Comparison of ENCODE assay signal across 8 mouse cellular contexts in the genomic region with DNA sequence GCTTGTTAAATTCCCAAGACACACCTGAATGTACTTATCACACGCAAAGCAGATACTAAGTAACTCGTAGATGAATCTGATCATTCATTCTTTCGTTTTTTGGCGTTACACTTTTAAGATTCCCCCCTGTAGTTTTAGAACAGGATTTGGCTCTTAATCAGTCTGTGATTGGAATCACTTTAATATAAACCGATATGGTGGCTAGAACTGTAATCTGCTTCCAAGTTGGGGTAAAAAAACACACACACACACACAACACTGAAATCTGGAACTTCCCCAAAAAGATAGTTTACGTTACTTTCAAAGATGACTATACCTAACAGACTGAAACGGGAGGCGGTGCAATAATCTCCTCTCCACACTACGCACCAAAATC. TPM values are rescaled to one million over a fixed set of nuclear protein-coding genes. Genes with fewer than 3 reads are reported as not detected.
DNase-seq lines count a peak whose midpoint lies in the region; ATAC-seq and TF ChIP-seq lines count a peak whose summit lies in the region.

No protein-coding gene starts in this region.

- H3K36me3 ChIP-seq in heart, embryonic 12.5 days = peaks cover under 1% of the 10 kb centered on the region; the same call in 1 of the 2 replicates
- peaks cover 14% of the 10 kb centered on the region for H3K36me3 ChIP-seq in ES-Bruce4 (ENCODE audit: control insufficient read depth, insufficient read depth, low read length, poor library complexity, severe bottlenecking)
- H3K36me3 ChIP-seq in hindbrain, embryonic 10.5 days = peaks cover 17% of the 10 kb centered on the region

- ATAC-seq in heart, embryonic 12.5 days (ENCODE audit: insufficient number of reproducible peaks, low FRiP score) = no peak
- ATAC-seq in megakaryocyte, adult 5-6 weeks (ENCODE audit: poor library complexity, severe bottlenecking) = peak; percentile 11; the same call in 1 of the 2 replicates

- peak overlapping the region; percentile 89 for H3K4me3 ChIP-seq in heart, embryonic 12.5 days
- peak overlapping the region; percentile 82 for H3K4me3 ChIP-seq in ES-Bruce4 (ENCODE audit: low read depth, low read length)
- H3K4me3 ChIP-seq in hindbrain, embryonic 10.5 days = peak overlapping the region; percentile 76

- peak overlapping the region; percentile 65 for H3K4me2 ChIP-seq in heart, embryonic 12.5 days

- peak overlapping the region; percentile 94 for H3K9ac ChIP-seq in heart, embryonic 12.5 days
- peak overlapping the region; percentile 74 for H3K9ac ChIP-seq in ES-Bruce4 (ENCODE audit: low read depth, poor library complexity, severe bottlenecking)

- no peaks in the 10 kb centered on the region for H3K9me3 ChIP-seq in heart, embryonic 12.5 days (replicated peaks)
- no peaks in the 10 kb centered on the region for H3K9me3 ChIP-seq in ES-Bruce4 (replicated peaks; ENCODE audit: control insufficient read depth, insufficient read depth, low read length, poor library complexity, severe bottlenecking)
- H3K9me3 ChIP-seq in hindbrain, embryonic 10.5 days = no peaks in the 10 kb centered on the region

- no peak for TF ChIP-seq EP300 in ES-Bruce4 (IDR thresholded peaks at IDR 0.05; ENCODE audit: insufficient read depth, low read depth, low read length)

- TF ChIP-seq CTCF in ES-Bruce4 (IDR thresholded peaks at IDR 0.05; ENCODE audit: low read depth, low read length) = no peak

- no peak for TF ChIP-seq POLR2A in ES-Bruce4 (IDR thresholded peaks at IDR 0.05; ENCODE audit: insufficient read depth, low read length)

- 19% methylated on average over 9 of the region's 9 CpGs for WGBS in heart, embryonic 12.5 days
- 27% methylated on average over 9 of the region's 9 CpGs for WGBS in hindbrain, embryonic 10.5 days

- peak overlapping the region; percentile 78; the same call in 1 of the 2 replicates for H3K27ac ChIP-seq in heart, embryonic 12.5 days (ENCODE audit: poor library complexity, severe bottlenecking)
- peak overlapping the region; percentile 52 for H3K27ac ChIP-seq in ES-Bruce4 (ENCODE audit: insufficient read depth, low read length)
- peak overlapping the region; percentile 96 for H3K27ac ChIP-seq in hindbrain, embryonic 10.5 days

- peaks cover 10% of the 10 kb centered on the region for H3K4me1 ChIP-seq in heart, embryonic 12.5 days (replicated peaks)
- H3K4me1 ChIP-seq in ES-Bruce4 (ENCODE audit: control insufficient read depth, insufficient read depth, low read length) = no peaks in the 10 kb centered on the region
- H3K4me1 ChIP-seq in hindbrain, embryonic 10.5 days (replicated peaks) = peaks cover 14% of the 10 kb centered on the region

- no peak for DNase-seq in heart, adult 9 months (ENCODE audit: low spot score in 2 of 2)
- DNase-seq in hindbrain, embryonic 10.5 days (ENCODE audit: low spot score) = no peak
- DNase-seq in frontal cortex, postnatal 36 days (ENCODE audit: low spot score in 2 of 2) = no peak
- DNase-seq in gastrocnemius, postnatal 10 days = no peak
- no peak for DNase-seq in embryo, embryonic 11 days

- H3K27me3 ChIP-seq in heart, embryonic 12.5 days (replicated peaks) = no peaks in the 10 kb centered on the region
- no peaks in the 10 kb centered on the region for H3K27me3 ChIP-seq in ES-Bruce4 (ENCODE audit: control insufficient read depth, insufficient read depth, low read length, poor library complexity, severe bottlenecking)
- no peaks in the 10 kb centered on the region for H3K27me3 ChIP-seq in hindbrain, embryonic 10.5 days (ENCODE audit: insufficient read depth, poor library complexity, severe bottlenecking)

RNA-seq across cellular contexts. Expression of a gene that starts 0.8 kb away (rescaled TPM):
- polyA plus RNA-seq in heart, embryonic 12.5 days (2016; fragmentation: Nextera tagmentation; extraction: Ambion mirVana) = 60.2 and 61.3 TPM in 2 replicates
- 275 and 287 TPM in 2 replicates for polyA plus RNA-seq in ES-Bruce4 (2011; ENCODE audit: insufficient read depth, insufficient read length, low read depth, missing spikeins)
- polyA plus RNA-seq in hindbrain, embryonic 10.5 days (2016; fragmentation: Nextera tagmentation; extraction: Ambion mirVana) = 54.8 and 75.2 TPM in 2 replicates
- total RNA-seq in megakaryocyte, adult 5-6 weeks (2015) = 73.6 and 82.4 TPM in 2 replicates
- 57.3 and 84.2 TPM in 2 replicates for total RNA-seq in megakaryocyte, adult 5-6 weeks (2017)
- 100 to 1,000 TPM; 222 to 256 TPM for total RNA-seq in gastrocnemius, postnatal 10 days (2021)

RNA-seq across cellular contexts. Expression of a gene that starts 4.6 kb away (rescaled TPM):
- 57.5 and 59.2 TPM in 2 replicates for polyA plus RNA-seq in heart, embryonic 12.5 days (2016; fragmentation: Nextera tagmentation; extraction: Ambion mirVana)
- polyA plus RNA-seq in ES-Bruce4 (2011; ENCODE audit: insufficient read depth, insufficient read length, low read depth, missing spikeins) = 78.0 and 78.7 TPM in 2 replicates
- polyA plus RNA-seq in hindbrain, embryonic 10.5 days (2016; fragmentation: Nextera tagmentation; extraction: Ambion mirVana) = 42.0 and 53.4 TPM in 2 replicates
- 91.5 and 104 TPM in 2 replicates for total RNA-seq in megakaryocyte, adult 5-6 weeks (2015)
- 110 and 138 TPM in 2 replicates for total RNA-seq in megakaryocyte, adult 5-6 weeks (2017)
- total RNA-seq in gastrocnemius, postnatal 10 days (2021) = 10 to 100 TPM; 43.9 to 56.8 TPM

RNA-seq across cellular contexts. Expression of a gene that starts 46.3 kb away (rescaled TPM):
- polyA plus RNA-seq in heart, embryonic 12.5 days (2016; fragmentation: Nextera tagmentation; extraction: Ambion mirVana) = 23.9 and 24.9 TPM in 2 replicates
- polyA plus RNA-seq in ES-Bruce4 (2011; ENCODE audit: insufficient read depth, insufficient read length, low read depth, missing spikeins) = 34.3 and 34.5 TPM in 2 replicates
- 32.5 and 37.0 TPM in 2 replicates for polyA plus RNA-seq in hindbrain, embryonic 10.5 days (2016; fragmentation: Nextera tagmentation; extraction: Ambion mirVana)
- 15.6 and 20.1 TPM in 2 replicates for total RNA-seq in megakaryocyte, adult 5-6 weeks (2015)
- total RNA-seq in megakaryocyte, adult 5-6 weeks (2017) = 7.8 and 12.1 TPM in 2 replicates
- 1 to 10 TPM; 8.2 TPM for total RNA-seq in gastrocnemius, postnatal 10 days (2021)

RNA-seq across cellular contexts. Expression of a gene that starts 46.5 kb away (rescaled TPM):
- 18.7 and 20.5 TPM in 2 replicates for polyA plus RNA-seq in heart, embryonic 12.5 days (2016; fragmentation: Nextera tagmentation; extraction: Ambion mirVana)
- polyA plus RNA-seq in ES-Bruce4 (2011; ENCODE audit: insufficient read depth, insufficient read length, low read depth, missing spikeins) = 17.2 and 18.7 TPM in 2 replicates
- 30.3 and 34.2 TPM in 2 replicates for polyA plus RNA-seq in hindbrain, embryonic 10.5 days (2016; fragmentation: Nextera tagmentation; extraction: Ambion mirVana)
- total RNA-seq in megakaryocyte, adult 5-6 weeks (2015) = 21.2 and 24.6 TPM in 2 replicates
- total RNA-seq in megakaryocyte, adult 5-6 weeks (2017) = 19.6 and 21.3 TPM in 2 replicates
- 10 to 100 TPM; 11.5 to 12.0 TPM for total RNA-seq in gastrocnemius, postnatal 10 days (2021)
